Mouse (Mus musculus) embryonic fibroblast, embryonic 13.5 days (primary cell): ENCODE data around the gene Pla2g2d. TPM values are rescaled to one million over a fixed set of nuclear protein-coding genes. Genes with fewer than 3 reads are reported as not detected.

ENCODE experiments used
- H3K27ac ChIP-seq: 2 replicates; pipeline ENCODE4 v1.5.1; 2012; ENCODE audit warnings: low read length, control low read depth, inconsistent platforms; ENCODE audit not compliant: insufficient read depth
- H3K4me1 ChIP-seq: 2 replicates; pipeline ENCODE4 v1.6.1; 2011; ENCODE audit warnings: low read length; ENCODE audit not compliant: control insufficient read depth, insufficient read depth
- H3K4me3 ChIP-seq: 2 replicates; pipeline ENCODE4 v1.5.1; 2011; ENCODE audit warnings: mild to moderate bottlenecking, control low read depth, low read length; ENCODE audit not compliant: insufficient read depth
- CTCF ChIP-seq: IDR thresholded peaks from 2 replicates; pipeline ENCODE4 v1.5.1; 2011; ENCODE audit warnings: mild to moderate bottlenecking, control low read depth, low read length, moderate library complexity, borderline replicate concordance; ENCODE audit not compliant: insufficient read depth
- POLR2A ChIP-seq: IDR thresholded peaks from 2 replicates; pipeline ENCODE4 v1.6.1; 2011; ENCODE audit warnings: low read depth, mild to moderate bottlenecking, control low read depth, low read length, moderate library complexity
- polyA plus RNA-seq: library from polyadenylated mRNA; stranded (reverse); fragments of >200 nt; gene quantifications from 2 replicates; pipeline ENCODE4 v1.2.4, GENCODE M21; 2011; ENCODE audit warnings: low read depth; ENCODE audit not compliant: missing spikeins, insufficient read length

The Pla2g2d gene
- not detected in 2 replicates for polyA plus RNA-seq

DNA sequence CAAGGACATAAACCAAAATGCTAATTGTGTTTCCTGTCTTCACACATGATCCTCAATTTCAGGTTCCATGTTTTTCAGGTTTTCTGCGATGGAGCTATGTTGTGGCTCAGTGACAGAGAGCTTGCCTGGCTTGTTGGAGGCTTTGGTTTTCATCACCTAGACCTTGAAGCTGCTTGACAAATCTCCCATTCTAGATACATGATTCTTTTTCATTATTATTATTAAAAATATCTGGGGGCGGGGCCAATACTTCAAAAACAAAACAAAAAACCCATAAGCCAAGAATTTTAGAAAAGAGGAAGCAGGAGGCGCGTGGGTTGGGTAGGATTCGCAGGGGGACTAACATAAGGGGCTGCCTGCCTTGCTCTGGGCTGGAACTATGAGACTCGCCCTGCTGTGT is at the start of gene Pla2g2d:
TSS of gene Pla2g2d (plus strand) at position 301 of the 400 bp plus-strand sequence.
- Histone ChIP-seq H3K4me3 (no peak within 1 kb of the TSS), H3K4me1 (0 out of 2 replicates have a peak, but pooled peaks cover 2% of the 10 kb centered on the region), H3K27ac (no peak within 1 kb of the TSS)
- no peak for TF ChIP-seq CTCF
- TF ChIP-seq POLR2A, result no peak

DNA sequence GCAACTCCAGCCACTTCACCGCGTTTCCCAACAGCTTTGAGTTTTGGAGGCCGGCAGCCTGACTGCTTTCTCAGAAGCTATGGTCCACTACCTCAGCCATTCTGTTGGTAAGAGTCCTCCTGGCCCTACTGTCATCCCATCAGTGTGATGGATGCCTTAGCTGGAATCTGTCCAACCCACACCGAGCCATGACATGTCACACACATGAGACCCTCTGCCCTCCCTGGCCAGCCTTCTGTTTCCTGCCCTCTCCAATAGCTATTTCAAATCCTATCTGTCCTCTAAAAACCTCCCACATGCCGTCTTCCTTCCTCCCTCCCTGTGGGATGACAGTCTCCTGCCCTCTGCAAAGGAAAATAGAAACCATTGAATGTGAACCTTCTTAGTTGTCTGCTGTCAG is 49.8 kb upstream of the Pla2g2d start:
- no peak overlapping the region for H3K4me3 ChIP-seq

DNA sequence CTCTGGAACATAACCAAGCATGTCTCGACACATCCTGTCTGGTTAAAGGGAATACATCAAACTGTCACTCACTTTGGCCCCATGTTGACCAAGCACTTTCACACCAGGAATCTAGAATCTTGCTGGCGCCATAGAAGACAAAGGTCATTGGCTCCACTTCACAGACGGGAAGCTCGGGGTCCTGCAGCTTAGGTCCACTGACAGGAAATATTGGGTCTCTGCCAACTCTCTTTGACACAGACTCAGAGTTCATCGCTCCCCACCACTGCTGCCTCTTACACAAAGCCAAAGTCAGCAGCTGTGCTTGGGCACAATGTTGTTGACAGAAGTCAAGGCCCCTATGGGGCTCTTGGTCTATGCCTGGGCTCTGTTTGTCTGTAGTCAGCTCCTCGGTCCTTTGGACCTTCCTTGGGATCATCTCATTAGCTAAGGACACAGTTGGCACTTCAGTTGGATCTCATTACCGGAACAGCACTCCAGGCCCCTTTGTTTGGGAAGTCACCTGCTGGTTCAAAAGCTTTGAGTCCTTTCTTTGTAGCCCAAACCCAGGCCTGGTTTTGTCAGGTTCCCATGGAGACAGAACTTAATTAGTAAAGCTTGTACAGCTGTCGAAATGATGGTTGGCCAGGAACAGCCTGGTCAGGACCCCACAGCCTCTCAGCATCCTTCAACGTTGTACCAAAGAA is 46.4 kb upstream of the Pla2g2d start:
- Histone ChIP-seq H3K4me3 (no peak overlapping the region), H3K4me1 (no peaks in the 10 kb centered on the region), H3K27ac (no peak overlapping the region)
- TF ChIP-seq CTCF (no peak), POLR2A (no peak)

More for the DNA sequence above, 49.8 kb upstream of the Pla2g2d start:
- TF ChIP-seq POLR2A, result no peak
- H3K4me1 ChIP-seq, result no peaks in the 10 kb centered on the region
- no peak overlapping the region for H3K27ac ChIP-seq

DNA sequence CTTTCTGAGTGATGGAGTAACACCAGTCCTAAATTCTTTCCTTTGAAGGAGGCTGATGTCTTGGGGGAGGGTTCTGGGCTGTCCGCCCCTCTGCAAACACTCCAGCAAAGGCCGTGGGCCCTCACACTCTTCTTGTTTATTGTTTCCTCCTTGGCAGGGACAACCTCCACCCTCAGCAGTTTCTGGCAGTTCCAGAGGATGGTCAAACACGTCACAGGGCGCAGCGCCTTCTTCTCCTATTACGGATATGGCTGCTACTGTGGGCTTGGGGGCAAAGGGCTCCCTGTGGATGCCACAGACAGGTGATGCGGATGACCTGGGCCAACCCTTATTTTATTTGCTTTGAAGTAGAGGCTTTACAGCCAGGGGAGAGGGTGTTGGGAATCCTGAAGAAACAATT is 41.4 kb upstream of the Pla2g2d start:
- Histone ChIP-seq H3K4me1 (no peaks in the 10 kb centered on the region), H3K27ac (no peak overlapping the region), H3K4me3 (no peak overlapping the region)
- no peak for TF ChIP-seq POLR2A
- no peak for TF ChIP-seq CTCF

DNA sequence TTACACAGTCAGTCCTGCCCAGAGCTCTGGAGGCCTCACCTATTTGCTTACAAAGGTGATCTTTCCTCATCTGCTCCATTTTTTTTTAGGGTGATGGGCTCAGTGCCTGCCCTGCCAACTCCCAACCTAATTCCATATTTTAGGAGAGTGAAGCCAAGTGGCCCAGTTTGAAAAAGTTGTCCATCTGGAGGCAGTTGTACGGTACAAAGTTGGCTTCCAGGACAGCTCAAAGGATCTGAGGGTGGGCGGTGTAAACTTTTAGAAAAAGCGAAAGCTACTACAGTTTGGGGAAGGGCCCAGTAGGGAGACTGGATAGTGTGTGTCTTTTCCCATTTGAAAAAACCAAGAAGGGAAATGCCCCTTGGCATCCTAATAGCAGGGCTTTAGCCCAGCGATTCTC is 40.7 kb upstream of the Pla2g2d start:
- no peak for TF ChIP-seq CTCF
- no peak for TF ChIP-seq POLR2A
- Histone ChIP-seq H3K27ac (no peak overlapping the region), H3K4me3 (no peak overlapping the region), H3K4me1 (no peaks in the 10 kb centered on the region)

DNA sequence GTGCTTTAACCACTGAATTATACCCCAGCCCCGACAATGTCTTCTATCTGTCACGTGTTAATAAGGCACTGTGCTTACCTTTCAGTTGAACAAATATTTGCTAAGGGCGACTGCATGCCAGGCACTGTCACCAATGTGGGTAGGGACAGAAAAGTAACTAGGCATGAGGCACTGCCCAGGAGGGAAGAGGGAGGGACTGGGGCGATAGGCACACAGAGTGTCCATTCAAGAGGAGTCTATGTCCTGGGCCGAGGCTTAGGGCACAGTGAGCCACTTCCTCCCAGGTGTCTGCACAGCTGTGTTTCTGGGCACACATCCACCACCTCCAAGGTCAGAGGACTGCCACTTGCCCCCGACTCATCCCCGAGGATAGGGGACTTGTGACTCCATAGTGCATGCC is 38.5 kb upstream of the Pla2g2d start, which contains the start of gene Ubxn10:
TSS of gene Ubxn10 (minus strand) at position 137 of the 400 bp plus-strand sequence.
- no peak for TF ChIP-seq CTCF
- no peak for TF ChIP-seq POLR2A
- Histone ChIP-seq H3K4me1 (no peaks in the 10 kb centered on the region), H3K4me3 (no peak within 1 kb of the TSS), H3K27ac (no peak within 1 kb of the TSS)

DNA sequence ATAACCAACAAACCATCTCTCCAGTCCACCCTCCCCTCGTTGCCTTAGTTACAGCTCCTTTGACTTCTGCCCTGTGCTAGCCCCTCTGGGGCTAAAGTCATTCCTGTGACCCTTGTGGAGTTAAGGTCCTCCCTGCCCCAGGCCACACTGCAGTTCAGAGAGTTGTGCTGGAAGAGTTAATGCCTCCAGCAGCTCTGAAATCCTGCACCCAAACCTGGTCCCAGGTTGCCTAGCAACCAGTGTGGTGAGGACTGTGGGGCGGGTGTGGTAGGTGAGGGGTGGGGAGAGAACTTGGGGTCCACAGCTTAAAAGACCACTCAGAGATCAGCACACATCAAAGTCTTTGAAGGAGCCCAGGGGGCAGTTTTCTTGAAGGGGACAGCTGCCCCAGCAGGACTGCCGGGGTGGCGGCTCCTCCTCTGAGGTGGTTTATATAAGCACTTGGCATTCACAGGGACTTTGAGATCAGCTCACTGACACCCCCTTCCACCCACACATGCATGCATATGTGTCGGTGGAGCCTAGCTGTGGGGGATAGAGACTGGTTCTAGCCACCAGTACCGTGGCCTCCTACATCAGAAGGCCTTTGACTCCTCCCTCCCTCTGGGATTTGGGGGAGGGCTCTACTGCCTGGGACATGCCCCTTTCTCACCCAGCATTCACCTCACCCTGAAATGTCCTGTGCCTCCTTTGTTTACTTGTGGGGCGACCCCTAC is 36.2 kb upstream of the Pla2g2d start:
- H3K27ac ChIP-seq, result no peak overlapping the region
- H3K4me3 ChIP-seq, result no peak overlapping the region
- TF ChIP-seq POLR2A (no peak), CTCF (no peak)
- no peaks in the 10 kb centered on the region for H3K4me1 ChIP-seq

DNA sequence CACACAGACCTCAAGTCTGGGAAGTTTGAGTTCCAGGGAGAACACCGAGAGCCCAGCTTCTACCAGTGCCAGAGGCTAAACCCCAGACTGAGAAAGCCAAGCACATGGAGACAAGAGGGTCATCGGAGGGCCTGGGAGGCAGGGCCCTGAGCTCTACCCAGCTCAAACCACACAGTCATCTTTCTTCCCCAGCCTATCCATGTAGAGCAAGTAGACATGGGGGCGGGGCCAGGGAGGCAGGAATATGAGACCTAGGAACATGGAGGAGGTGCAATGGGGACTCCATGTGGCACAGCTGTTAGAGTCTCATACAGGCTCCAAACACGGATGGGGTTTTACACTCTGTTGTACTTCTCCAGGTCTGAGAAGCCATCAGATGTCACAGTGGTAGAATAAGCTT is 29.7 kb upstream of the Pla2g2d start:
- Histone ChIP-seq H3K4me3 (no peak overlapping the region), H3K27ac (no peak overlapping the region), H3K4me1 (no peaks in the 10 kb centered on the region)
- no peak for TF ChIP-seq CTCF
- no peak for TF ChIP-seq POLR2A

DNA sequence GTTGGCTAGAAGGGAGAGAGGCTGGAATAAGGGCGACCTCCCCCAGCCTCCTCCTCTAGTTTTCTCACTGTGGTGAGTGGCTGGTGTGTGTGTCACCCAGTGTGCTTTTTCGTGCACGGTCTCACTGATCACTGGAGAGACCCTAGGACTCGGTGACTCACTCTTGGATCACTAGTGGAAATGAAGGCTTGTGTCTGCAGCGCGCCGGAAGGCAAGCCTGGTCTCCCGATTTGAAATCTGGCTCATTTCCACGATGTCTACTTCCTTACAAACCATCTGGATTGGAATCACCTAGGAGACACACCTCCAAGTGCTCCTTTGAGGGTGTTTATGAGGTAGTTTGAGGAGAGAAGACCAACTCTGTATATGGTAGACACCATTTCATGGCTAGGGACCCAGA is 28.7 kb upstream of the Pla2g2d start:
- H3K4me1 ChIP-seq, result no peaks in the 10 kb centered on the region
- TF ChIP-seq CTCF, result no peak
- TF ChIP-seq POLR2A, result no peak
- H3K27ac ChIP-seq, result no peak overlapping the region
- H3K4me3 ChIP-seq, result no peak overlapping the region

DNA sequence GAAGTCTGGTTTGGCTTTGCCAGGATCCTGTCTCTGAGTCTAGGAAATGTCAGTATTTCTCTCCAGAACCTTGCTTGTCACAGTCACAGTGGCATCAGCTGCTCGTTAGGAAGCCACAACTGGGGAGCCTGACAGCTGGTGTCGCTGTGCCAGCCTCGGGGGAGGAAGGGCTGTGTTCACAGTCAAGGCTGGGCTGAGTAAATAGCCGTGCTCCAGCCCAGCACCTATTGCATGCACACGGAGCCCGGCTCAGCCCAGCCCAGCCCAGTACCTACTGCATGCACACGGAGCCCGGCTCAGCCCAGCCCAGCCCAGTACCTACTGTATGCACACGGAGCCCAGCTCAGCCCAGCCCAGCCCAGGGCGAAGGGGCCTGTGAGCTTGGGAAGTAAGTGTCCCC is 27.7 kb upstream of the Pla2g2d start:
- no peak overlapping the region for H3K27ac ChIP-seq
- H3K4me3 ChIP-seq, result no peak overlapping the region
- TF ChIP-seq POLR2A (no peak), CTCF (no peak)
- H3K4me1 ChIP-seq, result no peaks in the 10 kb centered on the region
